Mouse (Mus musculus) ovary, postnatal 36 days (tissue): ENCODE measurements at regions not wholly inside any gene's neighbourhood (a gene's known extent, or its start where the extent isn't known, plus 50 kb on each side); places are given as distances from the start of the nearest gene placed in this dataset.
A peak's percentile ranks its signal among the peaks of the same experiment; 100 is the strongest.

ENCODE experiments used
- DNase-seq: peaks from one replicate; pipeline ENCODE4 v3.0.0; 2022; ENCODE audit warnings: low spot score, mixed read lengths

DNA sequence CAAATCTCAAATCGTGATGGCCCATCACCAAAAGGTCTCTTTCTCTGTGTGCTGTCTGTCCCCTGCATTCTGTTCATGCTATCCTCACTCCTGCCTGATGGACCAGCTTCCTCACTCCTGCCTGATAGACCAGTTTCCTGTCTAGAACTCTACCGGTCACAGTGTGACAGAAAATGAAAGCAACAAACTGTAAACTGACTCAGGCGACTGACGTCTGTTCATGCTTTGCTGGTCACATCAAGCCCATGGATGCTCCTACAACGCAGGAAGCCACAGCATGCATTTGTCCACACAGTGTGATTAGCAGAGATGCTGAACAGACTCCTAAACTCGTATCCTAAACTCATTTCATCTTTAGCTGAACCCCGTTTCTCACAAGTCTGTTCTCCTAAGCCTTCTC is 227.3 kb upstream of the N4bp1 start:
- no peak for DNase-seq

DNA sequence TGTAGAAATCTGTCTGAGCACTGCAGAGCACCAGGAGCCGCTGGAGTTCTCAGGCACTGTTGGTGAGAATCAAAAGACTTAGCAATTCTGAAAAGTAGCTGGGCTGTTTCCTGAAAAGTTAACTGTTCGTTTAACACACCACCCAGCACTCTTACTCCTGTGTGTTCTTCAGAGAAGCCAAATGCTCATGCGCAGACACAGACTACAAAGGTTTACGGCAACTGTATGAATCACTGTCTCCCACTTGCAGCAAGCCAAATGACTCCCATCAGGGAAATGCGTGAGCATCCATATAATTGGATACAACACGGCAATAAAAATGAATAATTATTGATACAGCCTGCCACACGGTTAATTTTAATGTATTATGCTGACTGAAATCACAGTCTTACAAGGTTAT is 220.0 kb upstream of the N4bp1 start:
- no peak for DNase-seq

DNA sequence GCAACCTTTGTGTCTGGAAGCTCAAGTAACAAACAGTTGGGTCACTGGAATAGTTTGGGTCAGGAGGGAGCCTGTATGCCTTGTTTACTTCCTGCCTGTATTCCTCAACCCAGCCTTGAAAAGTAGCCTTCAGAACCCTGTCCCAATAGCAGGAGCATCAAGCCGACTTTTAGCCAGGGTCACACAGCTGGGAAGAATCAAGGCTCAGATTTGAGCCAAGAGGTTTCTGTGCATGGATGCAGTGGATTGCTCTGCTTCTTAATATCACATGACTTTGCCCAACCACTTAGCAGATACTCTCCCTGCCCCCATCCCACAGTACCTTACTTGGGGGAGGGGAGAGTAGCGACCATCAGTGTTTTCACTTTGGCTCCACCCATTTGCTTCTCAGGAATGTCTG is 210.2 kb upstream of the N4bp1 start:
- DNase-seq: peak; percentile 5

DNA sequence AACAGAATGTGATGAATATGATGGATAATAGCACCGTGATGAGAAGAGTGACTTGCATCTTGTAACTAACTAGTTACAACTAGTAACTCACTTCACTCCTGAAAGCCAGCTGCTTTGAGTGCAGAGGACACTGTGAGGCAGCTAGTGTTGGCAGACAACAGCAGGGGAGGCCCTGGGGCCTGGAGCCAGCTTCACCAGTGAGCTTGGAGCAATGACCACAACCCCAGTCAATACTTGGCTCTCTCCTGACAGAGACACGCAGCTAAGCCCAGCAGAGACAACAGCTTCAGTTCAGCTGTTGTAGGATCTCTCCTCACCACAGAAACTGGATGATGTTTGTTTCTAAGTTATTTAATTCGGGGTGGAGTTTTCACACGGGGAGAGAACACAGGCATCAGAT is 209.6 kb upstream of the N4bp1 start:
- DNase-seq: peak; percentile 24

DNA sequence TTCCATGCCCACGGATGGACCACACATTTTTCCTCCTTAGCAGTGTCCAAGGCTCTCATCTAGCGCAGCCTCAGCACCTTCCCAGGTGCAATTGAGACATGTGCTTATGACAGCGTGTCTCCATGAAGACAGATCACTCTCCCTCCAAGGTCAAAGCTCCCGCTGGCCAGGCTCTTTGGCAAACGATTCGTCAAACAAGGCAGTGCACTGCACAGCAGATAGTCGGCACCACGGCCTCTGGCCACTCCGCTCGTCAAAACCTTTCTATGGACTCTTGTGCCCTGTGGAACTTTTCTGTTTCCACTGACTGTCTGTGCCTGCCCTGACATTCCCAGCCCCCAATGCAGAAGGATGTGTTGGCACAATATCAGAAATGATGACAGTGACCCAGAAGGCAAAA is 208.7 kb upstream of the N4bp1 start:
- peak; percentile 12 for DNase-seq

DNA sequence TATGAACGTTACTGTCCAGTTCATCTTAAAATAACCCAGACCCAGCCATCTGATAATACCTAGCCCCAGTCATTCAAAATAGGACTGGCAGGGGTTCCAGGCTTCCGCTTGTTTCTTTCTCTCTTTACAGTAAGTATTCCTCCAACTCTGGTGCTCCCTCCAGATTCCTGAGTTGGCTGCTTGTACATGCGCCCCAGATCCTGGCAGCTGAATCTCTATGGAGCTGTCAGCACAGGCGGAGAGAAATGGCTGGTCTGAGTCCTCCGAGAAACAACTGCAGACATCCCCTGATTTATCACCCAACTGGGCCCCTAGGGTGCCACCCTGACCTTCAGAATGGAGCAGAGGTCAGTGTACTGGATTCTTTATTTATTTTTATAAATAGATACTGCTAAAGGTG is 208.0 kb upstream of the N4bp1 start:
- no peak for DNase-seq

DNA sequence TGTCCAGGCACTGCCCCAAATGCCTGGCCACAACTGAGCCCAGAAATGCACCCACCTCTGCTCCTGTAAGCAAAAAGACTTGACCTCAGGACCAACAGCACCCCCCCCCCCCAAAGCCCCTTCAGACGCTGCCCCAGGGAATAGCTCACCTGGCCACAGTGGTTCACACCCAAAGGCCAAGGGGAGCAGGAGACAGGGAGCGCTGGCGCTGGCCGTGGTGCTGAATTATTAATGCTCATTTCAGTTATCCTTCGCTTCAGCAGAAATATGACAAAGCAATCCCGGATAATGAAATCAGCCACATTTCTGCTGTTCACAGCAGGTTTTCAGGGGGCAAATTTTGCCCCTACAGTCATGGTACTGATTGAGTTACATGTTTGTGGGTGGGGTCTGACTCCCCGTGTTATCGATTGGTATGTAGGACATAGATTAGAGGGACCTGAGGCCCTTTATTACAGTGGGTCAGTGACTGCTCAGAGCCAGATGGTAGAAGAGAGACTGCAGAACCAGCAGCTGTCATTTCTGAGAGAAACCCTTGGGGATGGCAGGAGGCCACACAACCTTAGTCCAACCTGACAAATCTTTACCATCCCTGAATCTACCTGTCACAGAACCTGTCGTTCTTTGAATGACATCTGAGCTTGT is 202.5 kb upstream of the N4bp1 start:
- DNase-seq: peak; percentile 33

DNA sequence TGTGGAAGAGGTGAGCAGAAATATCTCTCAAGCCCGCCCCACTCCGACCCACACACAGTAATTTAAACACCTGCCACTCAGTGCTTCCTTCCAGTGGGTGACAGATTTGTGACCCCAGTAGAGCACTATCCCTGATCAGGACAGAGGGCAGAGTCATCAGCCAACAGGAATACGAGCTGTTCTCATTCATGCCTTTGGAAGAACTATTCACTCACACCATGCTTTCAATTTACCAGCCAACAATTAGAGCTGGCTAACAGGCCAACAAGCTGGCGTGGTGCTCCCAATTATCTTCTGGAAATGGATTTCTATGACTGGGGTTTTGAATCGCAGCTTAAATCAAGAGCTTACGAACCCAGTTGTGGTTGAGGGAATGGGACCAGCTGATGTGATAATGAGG is 193.2 kb upstream of the N4bp1 start:
- DNase-seq: no peak

DNA sequence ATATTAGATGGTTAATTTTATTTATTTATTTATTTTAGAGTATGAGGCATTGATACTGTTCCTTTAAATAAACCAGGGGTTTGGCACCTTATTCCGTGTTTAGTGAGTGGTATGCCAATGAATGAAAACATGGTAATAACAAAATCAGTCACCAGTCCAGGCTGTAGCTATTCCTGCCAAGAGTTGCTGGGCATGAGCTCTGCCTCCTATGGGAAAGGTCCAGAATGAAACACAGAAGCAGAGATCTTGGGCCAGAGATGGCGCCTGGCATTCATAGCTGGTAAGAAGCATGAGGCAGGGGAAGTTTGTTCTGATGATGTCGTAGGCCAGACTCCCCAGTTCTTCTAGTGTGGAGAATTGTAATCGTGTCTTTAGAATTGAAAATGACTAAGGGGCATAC is 190.9 kb upstream of the N4bp1 start:
- no peak for DNase-seq

DNA sequence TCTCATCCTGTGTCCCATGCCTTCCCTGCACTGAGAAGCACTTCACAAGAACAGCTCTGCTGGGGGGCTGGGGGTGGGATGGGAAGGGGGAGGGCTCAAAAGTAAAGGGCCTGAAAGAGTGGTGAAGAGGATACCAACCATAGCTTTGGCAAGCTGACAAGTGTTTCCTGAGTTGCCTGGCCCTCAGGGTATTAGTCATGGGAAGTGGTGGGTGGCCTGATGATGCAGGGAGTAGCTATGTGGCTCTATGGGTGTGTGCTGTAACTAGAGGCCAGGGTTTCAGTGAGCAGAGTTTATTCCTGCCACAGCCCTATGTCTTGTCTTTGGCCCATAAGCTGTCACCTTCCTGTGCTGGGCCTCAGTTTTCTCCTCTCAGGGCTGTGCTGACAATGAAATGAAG is 186.2 kb upstream of the N4bp1 start:
- DNase-seq: no peak

DNA sequence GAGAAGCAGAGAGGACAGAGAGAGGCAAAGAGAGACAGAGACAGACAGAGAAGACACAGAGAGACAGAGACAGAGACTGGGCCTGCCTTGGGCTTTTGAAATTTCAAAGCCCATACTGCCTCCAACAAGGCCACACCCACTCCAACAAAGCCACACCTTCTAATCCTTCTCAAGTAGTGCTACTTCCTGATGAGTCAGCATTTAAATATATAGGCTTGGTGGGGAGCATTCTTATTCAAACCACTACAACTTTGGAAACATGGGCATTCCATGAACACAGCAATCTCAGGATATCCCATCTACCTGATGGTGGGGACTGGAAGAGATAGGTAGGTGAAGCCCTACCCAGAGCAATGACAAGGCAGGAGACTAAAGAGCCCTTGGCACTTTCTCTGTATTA is 182.0 kb upstream of the N4bp1 start:
- no peak for DNase-seq

DNA sequence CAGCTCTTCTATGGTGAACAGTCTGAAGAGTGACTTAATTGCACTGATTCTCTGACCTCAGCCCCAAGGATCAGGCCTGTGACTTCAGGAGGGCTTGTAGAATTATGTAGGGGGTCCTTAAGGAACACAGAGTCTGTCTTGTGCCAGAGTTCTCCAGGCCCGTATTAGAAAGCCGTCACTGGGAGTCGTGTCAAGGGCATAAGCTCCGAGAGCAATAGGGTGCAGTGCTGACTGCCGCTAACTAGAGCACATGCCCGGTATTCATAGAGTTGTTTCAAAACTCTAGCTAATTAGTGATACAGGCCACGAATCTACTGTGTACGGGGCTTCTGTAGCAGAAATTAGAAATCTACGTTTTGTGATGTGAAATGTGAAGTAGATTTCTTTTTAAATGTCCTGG is 179.7 kb upstream of the N4bp1 start:
- no peak for DNase-seq

DNA sequence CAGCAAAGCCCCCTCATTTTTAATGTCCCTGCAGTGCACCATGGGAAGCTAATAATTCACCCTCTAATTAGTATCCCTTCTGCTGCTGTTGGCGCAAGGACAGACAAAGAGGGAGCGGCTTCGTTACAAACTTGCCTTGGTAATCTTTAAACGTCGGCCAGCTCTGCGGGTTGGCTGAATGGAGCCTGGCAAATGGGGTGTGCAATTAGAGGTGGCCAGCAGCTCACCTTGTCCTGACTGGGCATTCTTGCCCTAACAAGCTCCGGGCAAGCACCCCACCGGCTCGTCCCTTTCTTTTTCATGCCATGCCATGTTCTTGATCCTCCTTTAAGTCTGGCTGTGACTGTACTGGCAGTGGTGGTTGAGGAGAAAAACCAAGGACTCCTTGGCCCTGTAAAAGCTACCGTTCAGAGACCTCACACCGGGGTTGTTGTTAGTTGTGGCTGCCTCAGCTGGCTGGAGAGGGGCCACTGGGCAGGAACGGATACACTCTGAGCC is 179.2 kb upstream of the N4bp1 start:
- no peak for DNase-seq

DNA sequence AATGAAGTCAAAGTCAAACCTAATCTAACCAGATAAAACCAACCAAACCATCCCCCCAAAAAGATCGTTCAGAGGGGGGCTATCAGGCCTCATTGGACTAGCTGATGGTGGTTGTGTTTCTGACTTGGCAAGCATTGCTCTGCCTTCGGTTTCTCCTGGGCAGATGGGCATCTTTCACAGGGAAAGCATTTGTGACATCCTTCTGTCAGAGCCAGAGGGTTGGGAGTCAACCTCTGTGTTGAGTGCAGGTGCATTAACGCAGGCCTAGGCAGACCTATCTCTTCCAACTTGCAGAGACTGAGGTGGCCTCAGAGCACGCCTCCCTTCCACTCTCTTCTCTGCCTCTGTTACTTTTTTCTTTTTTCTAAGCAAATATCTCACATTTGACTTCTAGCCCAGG is 178.5 kb upstream of the N4bp1 start:
- DNase-seq: no peak

DNA sequence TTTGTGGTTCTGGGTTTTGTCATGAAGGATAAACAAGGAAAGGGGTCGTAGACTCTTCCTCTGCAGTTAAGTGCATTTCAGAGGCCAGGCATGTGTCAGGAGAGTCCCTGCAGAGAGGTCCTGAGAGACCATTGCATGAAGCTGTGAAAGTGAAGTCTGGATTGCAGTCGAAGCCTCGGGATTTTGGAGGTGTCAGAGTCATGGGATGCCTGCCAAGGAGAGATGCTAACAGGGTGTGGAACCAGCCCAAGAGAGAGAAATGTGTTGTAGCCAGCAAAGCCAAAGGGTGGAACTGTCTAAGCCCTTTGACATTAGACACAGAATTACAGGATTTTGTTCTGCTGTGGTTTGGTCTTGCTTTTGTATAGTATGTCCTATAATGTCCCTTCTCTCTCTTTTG is 164.7 kb upstream of the N4bp1 start:
- DNase-seq: no peak

DNA sequence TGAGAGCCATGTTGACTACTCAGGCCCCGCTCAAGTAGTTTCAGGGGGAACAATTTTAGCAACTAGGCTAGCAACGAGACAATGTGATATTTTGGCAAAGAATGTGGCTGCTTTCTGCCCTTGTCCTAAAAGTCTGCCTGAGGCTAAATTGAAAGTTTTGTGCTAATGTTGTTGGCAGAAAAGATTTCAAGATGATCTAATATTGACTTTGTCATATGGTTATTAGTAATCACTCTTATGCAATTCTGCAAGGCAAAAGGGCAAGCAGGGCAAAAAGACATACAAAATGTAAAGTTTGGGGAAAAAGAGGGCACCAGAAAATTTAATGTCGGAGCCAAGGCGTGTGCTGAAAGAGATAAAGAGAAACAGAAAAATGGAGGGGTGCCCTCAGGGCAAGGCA is 164.1 kb upstream of the N4bp1 start:
- DNase-seq: no peak

DNA sequence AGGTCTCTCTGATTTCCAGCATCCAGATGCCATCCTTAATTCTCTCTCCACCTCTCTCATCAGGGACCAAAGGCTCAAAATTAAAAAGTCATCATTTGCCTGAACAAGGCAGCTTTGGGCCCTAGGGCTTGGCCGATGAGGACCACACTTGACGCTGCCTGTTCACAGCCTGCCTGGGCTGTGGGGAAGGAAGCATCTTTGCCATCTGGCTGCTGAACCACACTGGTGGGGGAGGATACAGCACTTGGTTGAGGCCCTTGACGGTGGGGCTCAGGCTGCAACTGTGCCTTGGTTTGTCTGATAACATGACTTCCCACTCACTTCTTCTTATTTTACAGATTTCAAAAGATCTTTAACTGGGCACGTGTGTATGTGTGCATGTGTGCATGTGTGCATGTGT is 161.5 kb upstream of the N4bp1 start:
- no peak for DNase-seq

DNA sequence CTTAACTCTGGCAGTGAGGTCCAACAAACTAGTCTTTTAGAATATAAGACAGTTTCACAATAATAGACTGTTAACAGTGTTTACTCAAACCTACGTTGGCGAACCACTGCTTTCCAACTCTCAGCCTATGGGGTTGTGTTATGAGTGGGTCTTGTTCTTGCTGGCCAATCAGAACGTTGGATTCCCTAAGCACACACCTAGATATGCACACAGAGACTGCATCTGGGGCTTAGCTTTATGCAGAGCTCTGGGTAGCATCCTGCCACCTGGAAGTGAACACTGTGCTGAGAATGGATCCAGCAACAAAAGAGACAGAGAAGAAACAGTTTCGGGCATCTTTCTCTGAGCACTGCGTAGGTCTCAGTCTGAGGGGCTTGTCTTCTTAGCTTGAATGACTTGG is 158.0 kb upstream of the N4bp1 start:
- DNase-seq: no peak

DNA sequence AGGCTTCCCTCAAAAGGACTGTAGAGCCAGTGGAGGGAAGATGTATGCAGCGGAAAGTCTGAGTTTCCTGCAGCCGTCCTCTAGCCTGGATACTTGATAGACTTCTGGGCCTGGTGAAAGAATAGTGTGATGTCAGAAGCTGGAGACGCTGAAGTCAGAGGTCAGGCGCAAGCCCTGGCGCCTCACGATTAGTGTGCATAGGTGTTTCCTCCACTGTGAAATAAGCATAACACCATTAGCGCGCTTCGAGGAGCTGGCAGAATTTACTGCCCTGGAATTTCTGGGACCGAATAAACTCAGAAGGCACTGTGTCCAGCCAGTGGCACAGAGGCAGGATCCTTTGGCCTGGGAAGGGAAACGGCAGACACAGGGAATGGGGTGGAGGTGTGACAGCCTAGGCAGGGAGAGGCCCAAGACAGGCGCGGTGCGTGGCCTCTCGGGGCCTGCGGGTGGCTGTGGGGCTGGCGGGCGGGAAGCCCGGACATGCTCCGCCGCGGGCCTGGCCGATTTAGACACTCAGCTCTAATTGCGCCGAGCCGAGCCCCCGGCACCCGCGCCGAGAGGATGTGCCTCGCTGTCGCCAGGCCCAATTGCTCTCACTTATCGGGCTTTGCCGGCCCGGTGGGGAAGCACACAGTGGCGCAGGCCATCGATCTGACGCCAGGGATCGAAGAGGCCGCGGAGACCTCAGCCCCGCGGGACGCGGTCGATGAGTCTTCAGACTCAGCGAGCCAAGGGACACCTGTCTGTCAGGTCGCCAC is 152.7 kb upstream of the N4bp1 start:
- peak; percentile 4 for DNase-seq

DNA sequence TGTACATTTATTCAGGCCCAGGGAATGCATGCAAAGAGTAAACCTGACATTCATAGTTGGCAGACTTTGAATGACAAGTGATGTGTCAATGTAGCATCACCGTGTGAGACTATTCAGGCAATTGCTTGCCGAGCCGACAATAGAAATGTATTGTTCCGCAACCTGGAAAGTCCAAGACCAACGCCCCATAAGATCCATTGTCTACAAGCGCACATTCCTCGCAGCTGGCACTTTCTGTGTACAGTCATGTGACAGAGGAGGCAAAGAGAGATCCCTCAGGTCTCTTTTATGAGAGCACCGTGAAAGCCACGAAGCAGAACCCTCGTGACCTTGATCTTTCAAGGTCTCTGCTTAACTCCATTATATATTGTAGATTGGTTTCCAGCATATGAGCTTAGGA is 150.9 kb upstream of the N4bp1 start:
- no peak for DNase-seq

DNA sequence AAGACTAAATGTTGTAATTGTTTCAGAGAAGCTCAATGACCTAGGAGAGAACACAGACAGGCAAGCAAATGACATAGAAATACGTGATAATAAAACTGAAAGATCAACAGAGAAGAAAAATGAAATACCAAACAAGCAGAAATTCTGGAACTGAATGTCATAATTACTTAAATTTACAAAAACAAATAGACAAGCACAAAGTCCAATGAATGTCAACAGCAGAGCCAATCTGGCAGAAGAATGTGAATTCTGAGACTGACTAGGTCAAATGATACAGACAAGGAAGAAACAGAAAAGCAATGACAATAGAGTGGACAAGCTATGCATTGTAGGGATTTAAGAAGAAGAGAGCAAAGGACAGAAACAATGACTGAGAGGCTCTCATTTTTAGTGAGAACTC is 143.1 kb upstream of the N4bp1 start:
- DNase-seq: no peak

DNA sequence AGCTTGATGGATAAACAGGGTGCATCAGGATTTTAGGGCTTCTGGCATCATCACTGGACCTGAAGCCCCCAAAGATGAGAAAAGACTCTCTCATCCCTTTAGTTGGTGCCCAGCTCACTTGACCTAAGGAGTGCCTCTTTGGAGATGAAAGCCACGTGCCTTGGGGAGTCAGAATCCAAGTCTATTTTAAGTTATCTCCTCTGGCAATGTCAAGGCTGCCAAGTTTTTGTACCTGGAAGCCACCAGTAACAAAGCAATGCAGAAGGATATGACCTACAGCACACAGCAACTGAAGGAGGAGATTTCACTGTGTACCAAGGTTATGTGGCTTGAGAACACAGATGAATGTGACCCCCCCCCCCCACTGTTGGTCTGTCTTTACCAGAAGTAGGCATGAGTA is 140.9 kb upstream of the N4bp1 start:
- DNase-seq: no peak

DNA sequence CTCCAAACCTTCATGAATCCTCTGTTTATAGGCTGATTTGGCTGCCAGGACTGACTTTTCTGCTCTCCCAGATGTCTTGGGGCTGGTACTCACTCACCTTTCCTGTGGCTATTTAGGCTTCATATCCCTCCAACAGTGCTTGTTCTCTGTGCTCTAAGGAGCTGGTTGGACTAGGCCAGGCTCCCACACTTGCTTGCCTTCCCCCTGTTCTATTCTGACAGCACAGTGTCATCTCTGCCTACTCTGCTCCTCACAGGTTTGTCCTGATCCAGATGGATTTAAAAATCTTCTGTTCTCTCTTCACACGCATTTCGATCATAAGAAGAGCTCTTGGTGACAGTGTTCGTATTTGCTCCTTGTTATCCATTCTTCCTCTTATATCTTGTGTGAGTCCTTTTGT is 134.7 kb upstream of the N4bp1 start:
- no peak for DNase-seq

DNA sequence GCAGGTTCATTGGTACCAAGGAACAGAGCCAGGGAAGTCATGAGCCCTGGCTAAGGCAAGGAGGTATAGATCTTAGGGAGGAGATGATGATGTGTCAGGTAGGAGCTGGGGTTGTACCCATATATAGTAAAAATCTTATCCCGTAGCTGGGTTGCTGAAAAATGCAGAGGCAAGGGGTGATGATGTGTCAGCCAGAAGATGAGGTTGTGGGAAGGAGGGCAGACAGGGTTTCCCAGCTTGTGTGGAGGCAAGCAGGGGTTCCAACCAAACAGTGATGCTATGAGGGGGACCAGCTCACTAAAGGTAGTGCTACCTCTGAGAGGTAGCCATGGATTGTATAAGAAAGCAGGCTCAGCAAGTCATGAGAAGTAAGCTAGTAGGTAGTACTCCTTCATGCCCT is 90.5 kb upstream of the N4bp1 start:
- DNase-seq: no peak
